Mouse (Mus musculus): ENCODE results near the gene Galntl5.
"Not testable (repeated sequence)": the region's sequence is repeated elsewhere in the genome, so short reads cannot be mapped to it uniquely, and the experiment has no call there.

- TF ChIP-seq CTCF (conservative IDR thresholded peaks at IDR 0.05; ENCODE audit: low read length); POU5F1 (IDR thresholded peaks at IDR 0.05; ENCODE audit: borderline replicate concordance, low read length): not testable (repeated sequence)
Observed at GRCm38 (mm10) chr5:25177937-25178336, 3.3 kb upstream of the Galntl5 start.
